Mouse (Mus musculus) intestine, postnatal 0 days (tissue): ENCODE results near the gene Usp4. TPM values are rescaled to one million over a fixed set of nuclear protein-coding genes. Genes with fewer than 3 reads are reported as not detected.

Experiments used
- ATAC-seq: fragments of 200-750 bp; cut with Nextera tagmentation; 2 replicates; pipeline ENCODE4 v1.8.0; 2017; ENCODE audit warnings: mild to moderate bottlenecking, moderate TSS enrichment, moderate library complexity
- H3K27ac ChIP-seq: fragments of 300-500 bp; sonication (generic); 2 replicates; pipeline ENCODE4 v1.5.1; 2014; ENCODE audit warnings: mild to moderate bottlenecking, low read depth, low read length, moderate library complexity
- H3K27me3 ChIP-seq: fragments of 300-500 bp; sonication (generic); replicated peaks from 2 replicates; pipeline ENCODE4 v1.6.1; 2014; ENCODE audit warnings: low read length, mixed read lengths; ENCODE audit not compliant: control insufficient read depth, insufficient read depth
- H3K36me3 ChIP-seq: fragments of 300-500 bp; sonication (generic); 2 replicates; pipeline ENCODE4 v1.6.1; 2014; ENCODE audit warnings: mild to moderate bottlenecking, moderate library complexity; ENCODE audit not compliant: control insufficient read depth, insufficient read depth
- H3K4me1 ChIP-seq: fragments of 300-500 bp; sonication (generic); replicated peaks from 2 replicates; pipeline ENCODE4 v1.6.1; 2014; ENCODE audit warnings: antibody characterized with exemption, low read length, mixed read lengths; ENCODE audit not compliant: control insufficient read depth, insufficient read depth
- H3K4me2 ChIP-seq: fragments of 300-500 bp; sonication (generic); replicated peaks from 2 replicates; pipeline ENCODE4 v1.6.1; 2014; ENCODE audit warnings: low read depth, mild to moderate bottlenecking, moderate library complexity
- H3K4me3 ChIP-seq: fragments of 300-500 bp; sonication (generic); 2 replicates; pipeline ENCODE4 v1.5.1; 2014; ENCODE audit warnings: low read depth, low read length
- H3K9ac ChIP-seq: fragments of 300-500 bp; sonication (generic); 2 replicates; pipeline ENCODE4 v1.6.1; 2014; ENCODE audit warnings: mild to moderate bottlenecking, low read depth, low read length
- H3K9me3 ChIP-seq: fragments of 300-500 bp; sonication (generic); 2 replicates; pipeline ENCODE4 v1.6.1; 2016; ENCODE audit warnings: mixed run types; ENCODE audit not compliant: control insufficient read depth
- CTCF ChIP-seq: sonication (generic); IDR thresholded peaks from 2 replicates; pipeline ENCODE4 v1.5.1; 2016; ENCODE audit warnings: low read depth, mild to moderate bottlenecking, control low read depth, antibody characterized with exemption, moderate library complexity
- WGBS: fragments of 180-500 bp; shearing (Covaris S2); extraction: QIAGEN DNeasy Blood & Tissue Kit; methylation state at CpG from one replicate; pipeline ENCODE4 v1.1.7; 2014; 5-methylcytosine and 5-hydroxymethylcytosine counted together
- polyA plus RNA-seq: library from polyadenylated mRNA; unstranded; fragments of >200 nt; fragmentation: Nextera tagmentation; extraction: Ambion mirVana; gene quantifications from 2 replicates; pipeline ENCODE4 v1.2.1, GENCODE M21; 2015

Usp4 gene
- polyA plus RNA-seq, 1 experiment from 2014 or later = 45.2 TPM

- Histone ChIP-seq H3K4me3 (no peak overlapping the region), H3K4me1 (no peaks in the 10 kb centered on the region), H3K27ac (no peak overlapping the region), H3K9me3 (no peaks in the 10 kb centered on the region), H3K4me2 (no peak overlapping the region), H3K27me3 (no peaks in the 10 kb centered on the region), H3K9ac (no peak overlapping the region), H3K36me3 (peaks cover 29% of the 10 kb centered on the region)
- WGBS = 84% methylated on average over 1 of the region's 1 CpGs
- ATAC-seq = no peak
- TF ChIP-seq CTCF = no peak
Measured at GRCm38 (mm10) chr9:108395427-108395826, 47.8 kb downstream of the Usp4 start.

- ATAC-seq = no peak
- Histone ChIP-seq H3K4me1 (no peaks in the 10 kb centered on the region), H3K27me3 (no peaks in the 10 kb centered on the region), H3K4me2 (no peak overlapping the region), H3K9ac (no peak overlapping the region), H3K4me3 (no peak overlapping the region), H3K9me3 (no peaks in the 10 kb centered on the region), H3K36me3 (0 out of 2 replicates have a peak, but pooled peaks cover 2% of the 10 kb centered on the region), H3K27ac (no peak overlapping the region)
- WGBS = 94% methylated on average over 3 of the region's 3 CpGs
- no peak for TF ChIP-seq CTCF
Measured at GRCm38 (mm10) chr9:108398324-108398723, 50.7 kb downstream of the Usp4 start.

- Histone ChIP-seq H3K4me3 (no peak overlapping the region), H3K9me3 (no peaks in the 10 kb centered on the region), H3K27me3 (no peaks in the 10 kb centered on the region), H3K9ac (no peak overlapping the region), H3K4me2 (no peak overlapping the region), H3K27ac (no peak overlapping the region), H3K36me3 (no peaks in the 10 kb centered on the region), H3K4me1 (no peaks in the 10 kb centered on the region)
- TF ChIP-seq CTCF = no peak
- ATAC-seq = no peak
- WGBS = 66% methylated on average over 7 of the region's 7 CpGs
Measured at GRCm38 (mm10) chr9:108401186-108401960, 53.7 kb downstream of the Usp4 start.

- TF ChIP-seq CTCF = no peak
- Histone ChIP-seq H3K36me3 (no peaks in the 10 kb centered on the region), H3K27me3 (no peaks in the 10 kb centered on the region), H3K27ac (no peak overlapping the region), H3K4me2 (no peak overlapping the region), H3K4me3 (no peak overlapping the region), H3K9me3 (no peaks in the 10 kb centered on the region), H3K4me1 (no peaks in the 10 kb centered on the region), H3K9ac (no peak overlapping the region)
- ATAC-seq = no peak
- WGBS = 79% methylated on average over 4 of the region's 4 CpGs
Measured at GRCm38 (mm10) chr9:108403081-108403480, 55.4 kb downstream of the Usp4 start.

- Histone ChIP-seq H3K4me2 (no peak overlapping the region), H3K9ac (no peak overlapping the region), H3K4me3 (no peak overlapping the region), H3K36me3 (no peaks in the 10 kb centered on the region), H3K27me3 (no peaks in the 10 kb centered on the region), H3K4me1 (no peaks in the 10 kb centered on the region), H3K9me3 (no peaks in the 10 kb centered on the region), H3K27ac (no peak overlapping the region)
- ATAC-seq = peak; percentile 36; the same call in 1 of the 2 replicates
- 48% methylated on average over 8 of the region's 8 CpGs for WGBS
- peak; percentile 50 for TF ChIP-seq CTCF
Measured at GRCm38 (mm10) chr9:108404451-108404850, 56.8 kb downstream of the Usp4 start.

- H3K27ac ChIP-seq = no peak overlapping the region
- no peak for ATAC-seq
- no peak for TF ChIP-seq CTCF
- no peak overlapping the region for H3K9ac ChIP-seq
- H3K4me2 ChIP-seq = no peak overlapping the region
- H3K9me3 ChIP-seq = no peaks in the 10 kb centered on the region
- H3K4me1 ChIP-seq = no peaks in the 10 kb centered on the region
- H3K4me3 ChIP-seq = no peak overlapping the region
- no peaks in the 10 kb centered on the region for H3K27me3 ChIP-seq
- H3K36me3 ChIP-seq = no peaks in the 10 kb centered on the region
- 88% methylated on average over 4 of the region's 4 CpGs for WGBS
Measured at GRCm38 (mm10) chr9:108409535-108409934, 61.9 kb downstream of the Usp4 start.
